Mouse (Mus musculus) midbrain, embryonic 14.5 days (tissue): ENCODE measurements at regions not wholly inside any gene's neighbourhood (a gene's known extent, or its start where the extent isn't known, plus 50 kb on each side); places are given as distances from the start of the nearest gene placed in this dataset.

Experiments used
- ATAC-seq: fragments of 200-750 bp; cut with Nextera tagmentation; 2 replicates; pipeline ENCODE4 v1.8.0; 2017; ENCODE audit warnings: moderate number of reproducible peaks, moderate library complexity; ENCODE audit not compliant: low FRiP score, low TSS enrichment
- DNase-seq: peaks from one replicate; pipeline ENCODE4 v3.0.0-alpha.2; 2015
- H3K27ac ChIP-seq: fragments of 300-500 bp; sonication (generic); replicated peaks from 2 replicates; pipeline ENCODE4 v1.5.1; 2014; ENCODE audit warnings: mild to moderate bottlenecking, low read depth, low read length, moderate library complexity
- H3K27me3 ChIP-seq: fragments of 300-500 bp; sonication (generic); 2 replicates; pipeline ENCODE4 v1.6.1; 2014; ENCODE audit warnings: low read length, control low read depth, mixed read lengths; ENCODE audit not compliant: control insufficient read depth, insufficient read depth
- H3K36me3 ChIP-seq: fragments of 300-500 bp; sonication (generic); 2 replicates; pipeline ENCODE4 v1.6.1; 2014; ENCODE audit warnings: low read length, control low read depth; ENCODE audit not compliant: control insufficient read depth, insufficient read depth
- H3K4me1 ChIP-seq: fragments of 300-500 bp; sonication (generic); 2 replicates; pipeline ENCODE4 v1.6.1; 2014; ENCODE audit warnings: mild to moderate bottlenecking, antibody characterized with exemption, low read length, control low read depth; ENCODE audit not compliant: control insufficient read depth, insufficient read depth
- H3K4me2 ChIP-seq: fragments of 300-500 bp; sonication (generic); 2 replicates; pipeline ENCODE4 v1.6.1; 2014; ENCODE audit warnings: mild to moderate bottlenecking, low read length, moderate library complexity
- H3K4me3 ChIP-seq: fragments of 300-500 bp; sonication (generic); replicated peaks from 2 replicates; pipeline ENCODE4 v1.5.1; 2014; ENCODE audit warnings: low read depth, low read length
- H3K9ac ChIP-seq: fragments of 300-500 bp; sonication (generic); replicated peaks from 2 replicates; pipeline ENCODE4 v1.6.1; 2014; ENCODE audit warnings: mild to moderate bottlenecking, low read length, moderate library complexity
- H3K9me3 ChIP-seq: fragments of 300-500 bp; sonication (generic); 2 replicates; pipeline ENCODE4 v1.6.1; 2016; ENCODE audit warnings: low read length, control low read depth, mixed read lengths; ENCODE audit not compliant: control insufficient read depth
- WGBS: fragments of 180-500 bp; shearing (Covaris S2); extraction: QIAGEN DNeasy Blood & Tissue Kit; methylation state at CpG from one replicate; pipeline ENCODE4 v1.1.7; 2014; 5-methylcytosine and 5-hydroxymethylcytosine counted together

DNA sequence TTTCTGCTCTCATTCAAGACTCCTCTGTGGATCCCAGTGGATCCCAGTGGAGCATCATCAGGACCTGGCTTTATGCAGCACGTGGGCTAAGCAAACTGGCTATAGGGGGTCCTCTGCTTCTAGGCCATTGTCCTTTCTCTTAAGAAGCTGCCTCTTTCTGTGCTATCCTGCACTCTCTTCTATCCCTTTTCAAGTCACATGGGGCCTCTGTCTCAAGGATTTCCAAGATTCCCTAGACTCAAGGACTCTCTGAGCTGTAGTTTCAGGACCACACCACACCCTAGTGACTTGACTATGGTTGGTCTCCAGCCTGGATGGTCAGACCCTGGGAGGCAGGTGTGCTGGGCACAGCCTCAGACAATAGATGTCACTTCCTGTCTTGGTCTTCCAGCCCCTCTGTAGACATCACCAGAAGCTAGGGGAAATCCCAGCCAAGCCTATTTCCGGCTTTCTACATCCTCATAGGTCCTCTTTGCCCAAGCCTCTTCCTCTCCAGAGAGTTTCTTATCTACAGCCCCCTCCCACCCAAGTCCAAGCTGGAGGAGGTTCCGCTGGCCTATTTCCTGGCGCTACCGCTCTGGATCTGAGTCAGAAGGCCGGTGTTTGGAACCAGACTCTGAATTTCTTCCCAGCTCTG lies 78.6 kb upstream of the Mef2a start:
- DNase-seq (no peak), ATAC-seq (no peak)
- WGBS = 88% methylated on average over 6 of the region's 6 CpGs
- H3K27ac ChIP-seq = no peak overlapping the region
- H3K4me1 ChIP-seq = peaks cover 2% of the 10 kb centered on the region; the same call in 1 of the 2 replicates
- H3K4me2 ChIP-seq = no peak overlapping the region
- H3K4me3 ChIP-seq = no peak overlapping the region
- H3K9me3 ChIP-seq = no peaks in the 10 kb centered on the region
- no peaks in the 10 kb centered on the region for H3K27me3 ChIP-seq
- H3K9ac ChIP-seq = no peak overlapping the region
- no peaks in the 10 kb centered on the region for H3K36me3 ChIP-seq

DNA sequence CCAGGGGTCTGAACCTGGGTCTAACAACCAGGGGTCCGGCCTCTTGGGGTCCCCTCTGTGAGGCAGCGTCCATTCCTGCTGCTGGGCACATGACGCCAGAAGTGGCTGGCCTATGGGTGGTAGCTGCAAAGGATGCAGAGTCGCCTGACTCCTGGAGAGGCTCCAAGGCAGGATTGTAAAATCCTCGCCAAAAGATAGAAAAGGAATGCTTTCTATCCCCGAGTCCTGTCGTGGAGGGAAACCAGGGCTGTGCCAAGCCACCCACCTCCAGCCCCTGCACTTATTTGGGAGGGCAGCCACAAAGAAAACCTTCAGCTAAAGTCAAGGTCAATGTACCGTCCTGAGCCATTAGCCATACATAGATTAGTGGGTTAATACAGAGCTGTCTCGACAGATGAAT lies 73.9 kb upstream of the Mef2a start:
- DNase-seq = no peak
- ATAC-seq = no peak
- H3K4me3 ChIP-seq = no peak overlapping the region
- H3K27ac ChIP-seq = no peak overlapping the region
- no peak overlapping the region for H3K4me2 ChIP-seq
- peaks cover 35% of the 10 kb centered on the region for H3K4me1 ChIP-seq
- no peaks in the 10 kb centered on the region for H3K9me3 ChIP-seq
- H3K9ac ChIP-seq = no peak overlapping the region
- H3K36me3 ChIP-seq = no peaks in the 10 kb centered on the region
- H3K27me3 ChIP-seq = no peaks in the 10 kb centered on the region
- WGBS = 74% methylated on average over 9 of the region's 9 CpGs

DNA sequence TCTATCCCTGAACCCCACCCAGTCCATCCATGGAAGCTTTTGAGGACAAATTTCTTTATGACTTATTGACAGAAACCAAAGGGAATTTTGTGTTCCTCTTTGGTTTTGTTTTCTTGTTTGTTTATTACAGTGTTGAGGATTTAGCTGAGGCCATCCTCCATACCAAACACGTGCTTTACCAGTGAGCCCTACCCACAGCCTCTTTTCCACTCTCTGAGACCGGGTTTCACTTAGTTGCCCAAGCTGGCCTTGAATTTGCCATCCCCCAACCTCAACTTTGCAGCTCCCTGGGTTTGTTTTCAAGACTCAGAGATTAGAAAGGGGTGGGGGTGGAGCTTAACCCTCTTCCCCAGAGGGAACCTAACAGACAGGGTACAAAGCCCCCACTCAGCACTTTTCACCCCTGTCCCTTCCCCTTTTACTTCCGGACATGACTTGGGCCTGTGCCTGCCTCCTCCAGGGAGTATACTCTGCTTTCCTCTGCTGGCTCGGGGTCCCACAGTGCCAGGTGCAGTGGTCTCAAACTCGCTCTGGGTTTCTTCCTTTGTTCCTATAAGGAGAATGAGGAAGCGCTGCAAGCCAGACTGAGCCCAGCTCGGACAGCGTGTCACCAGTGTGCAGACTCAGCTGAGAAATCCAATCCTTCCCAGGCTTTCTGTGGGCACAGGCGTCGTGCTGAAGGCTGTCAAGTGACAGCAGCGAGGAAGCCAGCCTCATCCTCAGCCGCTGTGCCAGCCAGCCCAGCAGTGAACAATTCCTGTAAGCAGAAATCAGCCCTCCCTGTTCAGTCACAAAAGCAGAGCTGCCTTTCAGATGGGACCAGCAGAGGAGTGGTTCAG lies 72.8 kb upstream of the Mef2a start:
- 16% methylated on average over 12 of the region's 12 CpGs for WGBS
- DNase-seq (peak; percentile 62), ATAC-seq (no peak)
- H3K36me3 ChIP-seq = no peaks in the 10 kb centered on the region
- H3K27me3 ChIP-seq = no peaks in the 10 kb centered on the region
- H3K9ac ChIP-seq = no peak overlapping the region; the same call in 1 of the 2 replicates
- no peak overlapping the region for H3K4me3 ChIP-seq
- peaks cover 35% of the 10 kb centered on the region for H3K4me1 ChIP-seq
- peak overlapping the region; percentile 50; the same call in 1 of the 2 replicates for H3K27ac ChIP-seq
- no peaks in the 10 kb centered on the region for H3K9me3 ChIP-seq
- H3K4me2 ChIP-seq = no peak overlapping the region

DNA sequence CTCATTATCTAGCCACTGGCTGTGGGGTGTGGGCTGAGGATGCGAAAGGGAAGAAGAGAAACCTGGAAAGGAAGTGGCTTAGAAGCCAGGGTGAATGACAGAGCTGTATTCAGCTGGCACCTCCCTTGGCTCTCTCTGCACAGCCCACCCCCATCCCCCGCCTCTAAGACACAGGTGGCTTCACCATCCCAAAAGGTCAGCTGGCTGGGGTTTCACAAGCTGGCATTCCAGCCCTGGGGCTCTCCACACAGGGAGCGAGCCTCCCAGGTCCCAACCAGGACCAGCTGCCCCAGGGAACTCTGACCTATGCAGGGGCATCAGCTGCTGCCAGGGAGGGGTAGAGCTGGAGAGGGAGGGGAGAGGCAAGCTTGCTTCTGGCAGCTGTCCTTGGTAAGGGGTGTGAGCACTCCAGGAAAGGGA lies 71.9 kb upstream of the Mef2a start:
- Histone ChIP-seq H3K4me3 (no peak overlapping the region), H3K9ac (no peak overlapping the region)
- peak; percentile 49 for DNase-seq

DNA sequence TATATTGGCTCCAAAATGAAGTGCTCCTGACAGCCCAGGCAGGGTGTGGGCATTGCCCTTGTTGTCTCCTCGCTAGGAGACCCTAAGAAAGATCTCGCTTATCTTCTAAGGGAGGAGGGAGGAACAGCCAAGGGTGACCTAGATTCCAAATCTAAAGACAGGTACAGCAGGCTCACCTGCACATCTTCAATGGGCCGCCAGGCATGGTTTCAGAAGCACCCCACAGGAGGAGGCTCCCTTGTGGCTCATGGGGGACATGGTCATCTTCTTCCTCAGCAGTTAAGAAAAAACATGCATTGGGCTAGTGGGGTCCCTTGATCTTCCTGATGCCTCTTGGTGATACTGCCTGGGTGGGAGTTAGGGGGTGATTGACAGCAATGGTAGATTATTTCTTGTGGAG lies 71.0 kb upstream of the Mef2a start:
- H3K4me2 ChIP-seq = peak overlapping the region; percentile 35; the same call in 1 of the 2 replicates
- 65% methylated on average over 3 of the region's 3 CpGs for WGBS
- peak overlapping the region; percentile 41; the same call in 1 of the 2 replicates for H3K9ac ChIP-seq
- no peaks in the 10 kb centered on the region for H3K36me3 ChIP-seq
- H3K27ac ChIP-seq = peak overlapping the region; percentile 80
- no peaks in the 10 kb centered on the region for H3K9me3 ChIP-seq
- no peak for DNase-seq
- H3K4me3 ChIP-seq = no peak overlapping the region
- ATAC-seq = no peak
- no peaks in the 10 kb centered on the region for H3K27me3 ChIP-seq
- H3K4me1 ChIP-seq = peaks cover 35% of the 10 kb centered on the region

More for the DNA sequence above, 71.9 kb upstream of the Mef2a start:
- H3K9me3 ChIP-seq = no peaks in the 10 kb centered on the region
- WGBS = 43% methylated on average over 3 of the region's 3 CpGs
- H3K36me3 ChIP-seq = no peaks in the 10 kb centered on the region
- peaks cover 35% of the 10 kb centered on the region for H3K4me1 ChIP-seq
- no peaks in the 10 kb centered on the region for H3K27me3 ChIP-seq
- H3K27ac ChIP-seq = peak overlapping the region; percentile 42; the same call in 1 of the 2 replicates
- H3K4me2 ChIP-seq = no peak overlapping the region
- ATAC-seq = peak; percentile 53; the same call in 1 of the 2 replicates

DNA sequence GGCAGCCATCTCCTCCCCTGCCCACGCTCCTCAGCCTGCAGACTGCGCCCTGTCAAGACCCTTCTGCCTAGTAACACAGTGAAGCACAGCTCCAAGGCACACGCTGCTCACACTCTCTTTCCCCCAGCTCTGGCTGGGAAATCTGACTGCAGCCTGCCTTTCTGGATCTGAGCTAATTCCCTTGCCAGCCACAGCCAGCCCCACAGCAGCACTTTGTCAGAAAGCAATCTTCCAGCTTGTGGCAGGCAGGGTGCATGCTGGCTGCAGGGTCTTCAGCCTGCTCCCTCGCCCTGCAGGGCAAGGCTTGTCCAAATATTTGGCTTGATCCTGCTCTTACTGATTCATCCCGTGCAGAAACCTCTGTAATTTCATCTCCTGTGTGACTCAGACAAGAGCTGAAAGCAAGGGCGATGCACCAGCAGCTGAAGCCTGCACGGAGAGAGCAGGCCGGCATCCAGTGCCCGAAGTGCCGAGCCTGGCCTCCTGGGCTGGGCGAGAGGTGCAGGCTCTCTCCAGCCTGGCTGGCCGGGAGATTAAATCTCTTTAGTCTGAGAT lies 70.4 kb upstream of the Mef2a start:
- peak overlapping the region; percentile 35 for H3K4me2 ChIP-seq
- no peaks in the 10 kb centered on the region for H3K36me3 ChIP-seq
- 24% methylated on average over 12 of the region's 12 CpGs for WGBS
- no peaks in the 10 kb centered on the region for H3K9me3 ChIP-seq
- peak; percentile 70 for DNase-seq
- no peaks in the 10 kb centered on the region for H3K27me3 ChIP-seq
- no peak overlapping the region for H3K4me3 ChIP-seq
- ATAC-seq = peak; percentile 44; the same call in 1 of the 2 replicates
- peak overlapping the region; percentile 41; the same call in 1 of the 2 replicates for H3K9ac ChIP-seq
- H3K4me1 ChIP-seq = peaks cover 35% of the 10 kb centered on the region
- peak overlapping the region; percentile 80 for H3K27ac ChIP-seq

DNA sequence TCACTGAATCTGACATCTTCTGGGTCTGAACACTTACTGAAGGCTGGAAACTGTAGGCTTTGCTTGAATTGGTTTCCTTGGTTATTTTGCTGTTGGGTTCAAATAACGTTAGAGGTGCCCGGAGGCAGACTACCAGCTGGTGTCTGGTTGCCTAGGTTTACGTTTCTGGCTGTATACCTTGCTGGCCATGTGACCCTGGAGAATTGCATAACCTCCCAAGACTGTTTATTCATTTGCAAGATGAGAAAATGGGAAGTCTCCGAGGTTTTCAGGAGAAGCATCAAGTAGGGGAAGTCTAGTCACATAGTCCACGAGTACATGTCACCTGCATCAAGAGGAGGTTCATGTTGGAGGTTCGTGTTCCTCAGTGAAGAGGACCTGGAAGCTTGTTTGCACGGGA lies 69.6 kb upstream of the Mef2a start:
- Histone ChIP-seq H3K4me2 (no peak overlapping the region), H3K9ac (no peak overlapping the region), H3K4me3 (no peak overlapping the region), H3K9me3 (no peaks in the 10 kb centered on the region), H3K27ac (no peak overlapping the region), H3K4me1 (peaks cover 35% of the 10 kb centered on the region), H3K36me3 (no peaks in the 10 kb centered on the region), H3K27me3 (no peaks in the 10 kb centered on the region)
- DNase-seq (no peak), ATAC-seq (no peak)
- 86% methylated on average over 7 of the region's 7 CpGs for WGBS

DNA sequence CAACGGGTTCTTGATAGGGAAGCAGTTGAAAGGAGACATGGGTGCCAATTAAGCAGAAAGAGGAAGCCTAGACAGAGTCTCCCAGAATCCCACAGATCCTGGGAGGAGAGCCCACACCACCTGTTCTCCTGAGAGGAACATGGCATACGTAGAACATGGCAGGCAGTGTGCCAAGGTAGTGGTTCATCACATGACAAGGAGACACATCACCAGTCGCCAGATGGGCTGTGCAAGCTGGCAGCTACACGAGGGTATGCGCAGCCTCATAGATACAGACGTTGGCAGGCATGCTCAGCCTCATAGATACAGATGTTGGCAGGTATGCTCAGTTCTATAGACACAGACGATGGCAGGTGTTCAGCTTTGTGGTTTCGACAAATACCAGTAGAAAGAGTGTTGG lies 68.1 kb upstream of the Mef2a start:
- 91% methylated on average over 8 of the region's 8 CpGs for WGBS
- no peak for DNase-seq
- ATAC-seq = no peak

More for the DNA sequence above, 68.1 kb upstream of the Mef2a start:
- Histone ChIP-seq H3K9me3 (no peaks in the 10 kb centered on the region), H3K36me3 (no peaks in the 10 kb centered on the region), H3K27ac (no peak overlapping the region), H3K4me3 (no peak overlapping the region), H3K4me2 (no peak overlapping the region), H3K9ac (no peak overlapping the region), H3K4me1 (peaks cover 28% of the 10 kb centered on the region), H3K27me3 (no peaks in the 10 kb centered on the region)
